Mouse (Mus musculus) lung, postnatal 0 days (tissue): ENCODE measurements around the gene Chil4.
"Not testable (repeated sequence)": the region's sequence is repeated elsewhere in the genome, so short reads cannot be mapped to it uniquely, and the experiment has no call there.

Experiments
- CTCF ChIP-seq: IDR thresholded peaks from 2 replicates; pipeline ENCODE4 v1.5.1; 2016; ENCODE audit warnings: antibody characterized with exemption, mild to moderate bottlenecking
- EP300 ChIP-seq: IDR thresholded peaks from 2 replicates; pipeline ENCODE4 v1.6.1; 2016; ENCODE audit warnings: antibody characterized with exemption, mild to moderate bottlenecking, control low read depth

DNA sequence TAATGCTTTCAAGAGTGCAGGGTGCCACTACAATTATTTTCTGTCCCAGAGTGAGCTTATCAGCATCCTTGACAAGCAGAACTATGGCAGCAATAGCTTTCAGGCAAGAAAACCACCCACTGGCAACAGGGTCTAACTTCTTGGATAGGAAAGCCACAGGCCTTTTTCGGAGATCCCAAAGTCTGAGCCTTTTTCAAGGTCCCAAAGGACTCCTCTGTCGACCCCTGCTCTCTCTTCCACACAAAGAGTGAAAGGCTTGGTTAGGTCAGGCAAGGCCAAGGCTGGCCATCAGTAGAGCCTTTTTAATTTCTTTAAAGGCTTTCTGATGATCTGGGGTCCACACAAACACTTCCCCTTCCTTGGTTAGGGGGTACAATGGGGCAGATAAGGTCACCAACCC, 22.1 kb downstream of the Chil4 start:
- TF ChIP-seq CTCF, EP300: not testable (repeated sequence)
